Mouse (Mus musculus): Measurements from ENCODE around the gene Plk3. TPM values are rescaled to one million over a fixed set of nuclear protein-coding genes. Genes with fewer than 3 reads are reported as not detected.

The Plk3 gene
- total RNA-seq (2023) = 10 to 100 TPM; 63.7 to 65.4 TPM

GRCm38 (mm10) chr4:117133817-117134600 is at the start of gene Plk3:
Plk3 (minus strand) TSS chr4:117133963.

GRCm38 (mm10) chr4:117181863-117182758 is 48.3 kb upstream of the Plk3 start, which contains the start of gene Kif2c:
Kif2c (minus strand) TSS chr4:117182639.

GRCm38 (mm10) chr4:117155792-117156355 is 22.1 kb upstream of the Plk3 start, which contains the start of gene Rps8:
Rps8 (minus strand) TSS chr4:117156243.

GRCm38 (mm10) chr4:117126675-117127290 is 7.0 kb downstream of the Plk3 start, which contains the start of gene Tctex1d4:
Tctex1d4 (plus strand) TSS chr4:117126794.

GRCm38 (mm10) chr4:117125348-117125909 is 8.3 kb downstream of the Plk3 start, which contains the start of gene Btbd19:
Btbd19 (minus strand) TSS chr4:117125725.

GRCm38 (mm10) chr4:117095551-117096452 is 38.0 kb downstream of the Plk3 start, which contains the start of gene Ptch2:
Ptch2 (plus strand) TSS chr4:117096075.

Other genes with a start within 250 kb of the Plk3 start
- 10 to 100 TPM; 34.6 to 42.8 TPM for gene Urod, start 139.6 kb downstream of the Plk3 start, total RNA-seq (2023)
- gene Hectd3, start 138.6 kb downstream of the Plk3 start, total RNA-seq (2023) = 10 to 100 TPM; 34.5 to 41.7 TPM
- 10 to 100 TPM; 10.2 to 18.6 TPM for gene Eif2b3, start 114.6 kb downstream of the Plk3 start, total RNA-seq (2023)
- gene Ptch2, start 37.9 kb downstream of the Plk3 start, total RNA-seq (2023) = not detected
- gene Btbd19, start 8.2 kb downstream of the Plk3 start, total RNA-seq (2023) = 10 to 100 TPM; 20.7 to 25.8 TPM
- gene Tctex1d4, start 7.2 kb downstream of the Plk3 start, total RNA-seq (2023) = 1 to 10 TPM in 1 of 2 experiments, not detected in 1; 1.1 TPM
- 1,000 to 10,000 TPM; 1,152 to 1,260 TPM for gene Rps8, start 22.3 kb upstream of the Plk3 start, total RNA-seq (2023)
- 1 to 10 TPM; 1.1 to 1.5 TPM for gene Kif2c, start 48.7 kb upstream of the Plk3 start, total RNA-seq (2023)
- not detected for gene Tmem53, start 118.0 kb upstream of the Plk3 start, total RNA-seq (2023)
- not detected for gene Armh1, start 118.2 kb upstream of the Plk3 start, total RNA-seq (2023)